Mouse (Mus musculus): ENCODE data around the gene Chd8.
"Not testable (repeated sequence)": the region's sequence is repeated elsewhere in the genome, so short reads cannot be mapped to it uniquely, and the experiment has no call there.

Chd8 gene

DNA sequence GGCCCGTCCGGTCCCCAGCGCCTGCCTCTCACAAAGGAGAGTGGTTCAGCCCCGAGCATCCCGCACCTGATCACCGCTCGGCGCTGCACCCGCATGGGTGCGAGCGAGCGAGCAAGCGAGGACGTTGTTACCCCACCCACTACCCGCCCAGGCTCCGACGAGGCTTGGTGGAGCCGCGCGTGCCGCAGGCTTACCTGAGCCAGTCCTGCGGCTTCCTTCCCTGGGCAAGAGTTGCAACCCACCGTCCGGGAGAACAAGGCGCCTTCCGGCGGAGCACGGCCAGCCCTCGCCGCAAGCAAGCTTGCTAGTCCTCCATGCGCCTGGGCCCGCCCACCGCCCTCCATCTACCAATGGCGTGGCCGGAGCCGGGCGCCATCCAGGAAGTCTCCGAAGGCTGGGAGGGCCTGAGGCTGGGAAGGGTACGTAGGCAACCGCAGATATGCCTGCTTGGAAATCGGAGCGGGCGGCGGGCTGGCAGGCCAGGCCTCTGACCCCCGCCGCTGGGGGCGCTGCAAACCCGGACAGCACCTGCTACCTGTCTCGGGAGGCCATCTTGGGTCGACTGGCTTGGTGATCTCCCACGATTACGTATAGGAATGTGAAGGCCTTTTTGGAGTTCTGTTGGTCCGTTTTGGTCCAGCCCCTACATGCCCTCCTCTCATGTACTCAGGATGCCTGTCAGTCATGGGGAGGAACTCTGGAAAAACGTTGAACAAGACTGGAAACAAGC is at the start of gene Chd8:
Gene Chd8, minus strand, starts transcription at position 297 of the 730 bp plus-strand sequence.
- peak; percentile 98 for DNase-seq (ENCODE audit: low spot score)

DNA sequence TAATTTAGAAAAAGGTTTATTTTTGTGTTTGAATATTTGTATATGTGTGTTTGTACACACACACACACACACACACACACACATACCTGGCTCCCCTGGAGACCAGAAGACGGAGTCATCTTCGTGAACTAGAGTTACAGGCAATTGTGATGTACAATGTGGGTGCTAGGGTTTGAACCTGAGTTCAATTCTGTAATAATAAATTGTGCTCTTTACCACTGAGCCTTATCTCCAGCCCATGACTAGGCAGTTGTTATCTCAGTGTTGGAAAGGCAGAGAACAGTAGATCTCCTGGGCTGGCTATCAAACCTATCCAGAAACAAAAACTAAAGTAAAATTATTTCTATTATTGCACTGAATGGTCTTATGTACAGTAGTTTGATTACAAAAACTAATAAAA is 48.5 kb upstream of the Chd8 start:
- DNase-seq (ENCODE audit: low spot score), result no peak

GRCm38 (mm10) chr14:52304644-52305271 is 47.2 kb upstream of the Chd8 start, which contains the start of gene Mettl3:
Gene Mettl3 (minus strand): TSS chr14:52305128.
- peak; percentile 96 for DNase-seq (ENCODE audit: low spot score)

DNA sequence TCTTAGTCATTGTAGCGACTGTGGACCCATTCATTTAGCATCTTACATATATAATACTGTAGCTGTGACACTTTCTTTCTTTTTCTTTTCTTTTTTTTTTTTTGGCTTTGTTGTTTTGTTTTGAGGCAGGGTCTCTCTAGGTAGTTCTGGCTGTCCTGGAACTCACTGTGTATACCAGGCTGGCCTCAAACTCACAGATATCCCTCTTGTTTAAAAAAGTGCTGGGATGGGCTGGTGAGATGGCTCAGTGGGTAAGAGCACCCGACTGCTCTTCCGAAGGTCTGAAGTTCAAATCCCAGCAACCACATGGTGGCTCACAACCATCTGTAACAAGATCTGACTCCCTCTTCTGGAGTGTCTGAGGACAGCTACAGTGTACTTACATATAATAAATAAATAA is 45.9 kb upstream of the Chd8 start:
- DNase-seq (ENCODE audit: low spot score), result not testable (repeated sequence)

- peak; percentile 85 for DNase-seq (ENCODE audit: low spot score)
Measured at GRCm38 (mm10) chr14:52295558-52296264, 38.1 kb upstream of the Chd8 start.

- no peak for DNase-seq (ENCODE audit: low spot score)
Measured at GRCm38 (mm10) chr14:52284191-52284590, 26.6 kb upstream of the Chd8 start.

- DNase-seq (ENCODE audit: low spot score), result no peak
Measured at GRCm38 (mm10) chr14:52283629-52284028, 26.0 kb upstream of the Chd8 start.

- no peak for DNase-seq (ENCODE audit: low spot score)
Measured at GRCm38 (mm10) chr14:52279747-52280120, 22.2 kb upstream of the Chd8 start.

DNA sequence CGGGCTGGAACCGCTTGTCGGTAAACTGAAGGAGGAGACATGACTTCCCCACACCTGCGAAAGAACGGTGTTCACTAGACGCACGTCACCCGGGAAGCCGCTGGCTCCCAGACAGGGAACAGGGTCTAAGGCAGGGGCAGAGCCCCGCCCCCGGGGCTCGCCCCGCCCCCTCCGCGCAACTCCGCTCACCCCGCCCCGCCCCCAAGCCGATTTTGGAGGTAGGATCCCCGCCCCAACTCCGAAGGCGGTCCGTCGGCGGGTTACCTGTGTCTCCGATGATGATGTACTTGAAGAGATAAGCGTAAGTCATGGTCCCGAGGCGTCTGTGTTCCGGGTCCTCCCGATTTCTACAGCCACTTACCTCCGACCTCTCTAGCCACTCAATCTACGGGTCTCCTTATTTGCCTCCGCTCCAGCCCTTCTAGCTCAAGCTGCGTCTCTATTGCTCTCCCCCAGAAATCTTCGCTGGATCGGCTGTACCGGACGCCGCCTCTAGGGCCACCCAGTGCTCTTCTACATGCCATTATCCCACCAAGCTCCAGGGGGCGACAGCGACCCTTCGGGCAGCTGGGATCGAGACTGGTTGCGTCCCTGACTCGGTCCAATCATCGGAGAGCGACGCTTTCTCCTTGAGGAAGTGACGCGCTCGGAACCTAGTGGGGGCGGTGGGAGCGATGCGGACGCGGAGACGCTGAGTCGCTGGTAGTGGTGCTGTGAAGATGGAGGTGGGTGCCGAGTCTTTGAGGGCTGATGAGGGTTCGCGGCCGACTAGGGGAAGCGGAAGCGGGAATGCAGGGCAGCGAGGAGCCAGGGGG is 21.6 kb upstream of the Chd8 start, which contains the start of the genes Tox4 and Rab2b:
Gene Tox4, plus strand, starts transcription at position 215 of the 815 bp plus-strand sequence.
Gene Rab2b, minus strand, starts transcription at position 614 of the 815 bp plus-strand sequence.
- DNase-seq (ENCODE audit: low spot score), result peak; percentile 99

DNA sequence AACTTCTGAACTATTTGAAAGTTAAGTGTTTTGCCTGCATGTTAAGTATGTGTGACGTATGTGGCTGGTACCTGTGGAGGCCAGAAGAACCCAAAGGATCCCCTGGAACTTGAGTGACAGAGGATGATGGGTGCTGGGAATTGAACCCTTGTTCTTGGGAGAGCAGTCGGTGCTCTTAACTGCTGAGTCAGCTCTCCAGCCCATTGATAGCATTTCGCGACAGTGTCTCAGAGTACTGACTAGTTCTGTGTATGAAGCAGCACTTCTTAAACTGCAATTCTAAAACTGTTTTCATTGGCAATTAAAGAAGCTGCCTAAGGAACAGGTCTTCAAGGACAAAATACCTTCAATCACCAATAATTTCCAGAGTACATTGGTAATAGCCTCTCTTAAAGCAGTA is 19.6 kb upstream of the Chd8 start:
- DNase-seq (ENCODE audit: low spot score), result no peak

DNA sequence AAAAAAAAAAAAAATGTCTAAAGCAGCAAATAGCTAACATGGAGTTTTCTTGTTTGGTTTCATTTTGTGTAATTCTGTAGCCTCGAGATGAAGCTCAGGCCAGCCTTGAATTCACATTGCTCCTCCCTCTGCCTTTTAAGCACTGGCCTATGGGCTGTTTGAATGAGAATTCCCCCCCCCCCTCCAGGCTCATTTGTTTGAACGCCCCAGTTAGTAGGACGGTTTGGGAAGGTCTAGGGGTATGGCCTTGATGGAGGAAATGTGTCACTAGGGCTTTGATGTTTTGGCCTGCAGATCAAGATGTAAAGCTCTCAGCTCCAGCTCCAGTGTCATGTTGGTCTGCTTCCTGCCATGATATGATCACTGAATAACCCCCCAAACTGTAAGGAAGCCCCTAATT is 15.2 kb upstream of the Chd8 start:
- DNase-seq (ENCODE audit: low spot score), result no peak

DNA sequence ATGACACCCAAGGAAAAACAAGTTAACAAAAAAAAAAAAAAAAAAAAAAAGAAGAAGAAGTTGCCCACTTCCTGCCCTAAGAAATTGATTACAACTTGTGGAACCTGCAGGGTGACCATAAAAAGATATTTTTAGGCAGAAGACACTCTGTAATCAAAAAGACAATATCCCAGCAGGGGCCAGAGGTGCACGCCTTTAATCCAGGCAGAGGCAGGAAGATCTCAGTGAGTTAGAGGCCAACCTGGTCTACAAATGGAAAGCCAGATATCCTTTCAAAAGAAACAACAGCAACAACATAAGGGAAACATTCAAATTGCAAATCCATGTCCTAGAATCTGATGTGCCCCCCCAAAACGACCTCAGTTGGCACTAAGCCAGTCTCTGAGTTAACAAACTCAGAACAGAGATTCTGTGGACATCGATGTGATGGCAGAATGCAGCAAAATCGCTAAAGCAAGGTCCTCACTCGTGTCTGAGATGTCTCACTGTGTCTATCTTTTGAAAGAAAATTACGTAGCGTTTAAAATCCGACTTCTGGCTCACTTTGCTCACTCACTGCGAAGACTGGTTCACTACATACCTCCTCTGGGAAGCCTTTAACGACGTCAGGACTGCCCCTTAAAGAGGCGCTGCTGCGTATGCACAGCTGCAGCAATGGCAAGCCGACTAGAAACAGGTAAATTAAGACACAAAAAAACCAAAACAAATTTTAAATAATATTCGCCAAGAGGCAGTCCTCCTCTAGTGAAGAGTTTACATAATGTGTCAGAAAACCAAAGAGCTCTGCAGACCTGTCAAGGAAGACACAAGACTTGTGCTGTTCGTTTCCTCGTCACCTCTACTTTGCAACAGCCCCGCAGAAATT is 1.0 kb downstream of the Chd8 start:
- peak; percentile 23 for DNase-seq (ENCODE audit: low spot score)

GRCm38 (mm10) chr14:52246129-52246528 is 11.5 kb downstream of the Chd8 start:
- DNase-seq (ENCODE audit: low spot score), result no peak

- DNase-seq (ENCODE audit: low spot score), result no peak
Measured at GRCm38 (mm10) chr14:52244690-52245042, 12.9 kb downstream of the Chd8 start.

GRCm38 (mm10) chr14:52244041-52244689 is 13.4 kb downstream of the Chd8 start:
- DNase-seq (ENCODE audit: low spot score), result peak; percentile 100

DNA sequence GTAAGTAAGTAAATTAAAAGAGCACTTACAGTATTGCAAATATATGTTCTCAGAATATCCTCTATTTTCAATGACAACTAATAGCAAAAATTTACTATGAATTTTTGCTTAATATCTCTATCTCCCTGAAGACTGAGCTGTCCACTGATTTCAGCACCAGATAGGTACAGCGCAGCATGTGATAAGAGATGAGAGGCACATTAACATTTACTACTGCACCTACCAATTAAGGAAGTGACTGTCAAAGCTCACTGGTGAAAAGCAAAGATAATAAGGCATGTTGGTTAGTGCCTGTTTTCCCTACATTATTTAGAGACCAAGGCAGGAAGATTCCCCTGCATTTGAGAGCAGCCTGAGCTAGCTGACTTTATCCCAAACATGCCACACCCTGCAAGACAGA is 21.4 kb downstream of the Chd8 start:
- DNase-seq (ENCODE audit: low spot score), result no peak

DNA sequence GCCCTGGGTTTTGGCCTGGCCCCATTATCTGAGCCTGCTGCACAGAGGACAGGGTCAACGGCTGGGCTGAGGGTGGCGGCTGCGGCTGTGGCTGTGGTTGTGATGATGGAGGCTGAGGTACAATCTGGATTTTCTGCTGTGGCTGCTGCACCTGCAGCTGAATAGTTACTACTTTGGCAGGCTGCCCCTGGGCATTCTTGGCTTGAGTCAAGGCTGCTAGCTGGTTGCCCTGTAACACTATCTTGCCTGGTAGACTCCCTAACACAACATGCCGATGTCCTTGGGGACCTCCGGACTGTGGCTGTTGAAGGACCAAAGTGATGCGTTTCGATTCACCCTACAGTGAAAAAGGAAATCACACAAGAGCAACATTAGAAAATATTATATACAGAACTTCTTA is 22.4 kb downstream of the Chd8 start:
- no peak for DNase-seq (ENCODE audit: low spot score)

GRCm38 (mm10) chr14:52232249-52232648 is 25.3 kb downstream of the Chd8 start:
- DNase-seq (ENCODE audit: low spot score), result no peak

DNA sequence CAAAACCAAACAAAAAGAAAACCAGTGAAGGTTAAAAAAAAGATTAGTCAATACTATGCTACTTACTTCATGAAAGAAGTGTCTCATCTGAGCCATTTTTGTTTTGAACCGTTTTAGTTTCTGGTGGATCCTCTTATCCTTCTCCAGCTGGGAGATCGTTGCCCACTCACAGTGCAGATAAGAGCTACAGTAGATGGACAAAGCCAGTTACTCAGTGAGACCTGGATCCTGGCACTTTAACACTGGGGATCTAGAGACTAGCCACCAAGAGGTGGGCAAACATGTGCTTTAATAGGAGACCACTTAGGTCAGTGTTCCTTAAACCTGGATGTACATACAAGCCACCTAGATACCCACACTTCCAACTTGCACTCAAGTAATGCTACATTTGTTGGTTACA is 31.6 kb downstream of the Chd8 start:
- DNase-seq (ENCODE audit: low spot score), result no peak

- no peak for DNase-seq (ENCODE audit: low spot score)
Measured at GRCm38 (mm10) chr14:52217261-52217660, 40.3 kb downstream of the Chd8 start.

GRCm38 (mm10) chr14:52199412-52199811 is 58.2 kb downstream of the Chd8 start:
- no peak for DNase-seq (ENCODE audit: low spot score)

All from retina, embryonic 14.5 days (tissue).